Mouse (Mus musculus) erythroid progenitor cell, adult 5-6 weeks (primary cell): ENCODE measurements around the gene Pdzd2. TPM values are rescaled to one million over a fixed set of nuclear protein-coding genes. Genes with fewer than 3 reads are reported as not detected.

Experiments used
- ATAC-seq: replicated peaks from 2 replicates; pipeline ENCODE4 v1.8.0; 2016; ENCODE audit warnings: moderate number of reproducible peaks, mild to moderate bottlenecking, moderate TSS enrichment, inconsistent platforms; ENCODE audit not compliant: poor library complexity, low FRiP score, severe bottlenecking
- total RNA-seq, 2 experiments: library from RNA; stranded (forward) in 1 of 2; stranded (reverse) in 1 of 2; fragments of 150-400 nt in 1 of 2; fragments of 186-747, 209-891 nt in 1 of 2; gene quantifications; 2 replicates each; pipeline versions ENCODE4 v1.2.3 to v1.2.4; 2015 to 2017; ENCODE audit warnings: low replicate concordance in 2 of 2

Gene Pdzd2
- total RNA-seq, 2 experiments from 2014 or later: 0.08 TPM; not detected in 1

- no peak for ATAC-seq
Measured at GRCm38 (mm10) chr15:12679996-12680395, 59.7 kb downstream of the Pdzd2 start.

DNA sequence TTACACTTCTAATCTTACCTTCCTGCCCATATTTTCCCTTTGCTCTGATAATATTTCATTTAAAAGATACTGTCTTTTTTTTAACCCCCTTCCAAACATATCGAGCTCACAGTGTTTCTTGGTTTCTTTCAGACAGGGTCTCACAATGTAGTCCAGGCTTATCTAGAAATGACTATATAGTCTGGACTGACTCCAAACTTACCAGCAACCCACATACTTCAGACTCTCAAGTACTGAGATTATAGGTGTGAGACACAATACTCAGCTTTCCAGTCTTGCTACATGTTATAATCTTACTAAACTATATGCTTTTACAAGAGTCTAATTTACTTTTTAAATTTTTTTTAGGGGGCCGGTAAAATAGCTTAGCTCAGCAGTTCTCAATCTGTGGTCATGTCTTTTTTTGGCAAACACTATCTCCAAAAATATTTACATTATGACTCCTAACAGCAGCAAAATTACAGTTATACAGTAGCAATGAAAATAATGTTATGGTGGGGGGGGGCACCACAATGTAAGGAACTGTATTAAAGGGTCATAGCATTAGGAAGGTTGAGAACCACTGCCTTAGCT is 61.1 kb downstream of the Pdzd2 start:
- ATAC-seq: no peak

DNA sequence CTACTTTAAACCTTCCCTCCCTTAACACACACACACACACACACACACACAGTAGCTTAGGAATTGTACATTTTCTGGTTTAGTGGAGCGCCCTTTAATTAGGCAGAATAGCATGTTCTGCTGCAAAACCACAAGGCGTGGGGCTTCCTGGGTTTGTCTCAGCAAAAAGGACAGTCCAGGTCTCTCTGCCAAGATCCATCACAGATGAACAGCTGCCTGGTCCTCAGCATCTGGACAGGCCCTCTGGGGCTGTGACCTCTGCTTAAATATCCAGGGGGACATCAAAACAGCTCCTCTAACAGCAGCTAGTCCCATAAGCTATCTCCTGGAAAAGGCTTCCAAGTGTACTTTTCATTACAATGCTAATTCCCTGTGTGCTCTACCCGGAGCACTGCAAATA is 64.4 kb downstream of the Pdzd2 start:
- no peak for ATAC-seq

- ATAC-seq: no peak
Measured at GRCm38 (mm10) chr15:12674026-12674425, 65.7 kb downstream of the Pdzd2 start.

GRCm38 (mm10) chr15:12667760-12668520 is 71.8 kb downstream of the Pdzd2 start:
- ATAC-seq: no peak

GRCm38 (mm10) chr15:12665946-12666345 is 73.8 kb downstream of the Pdzd2 start:
- no peak for ATAC-seq

DNA sequence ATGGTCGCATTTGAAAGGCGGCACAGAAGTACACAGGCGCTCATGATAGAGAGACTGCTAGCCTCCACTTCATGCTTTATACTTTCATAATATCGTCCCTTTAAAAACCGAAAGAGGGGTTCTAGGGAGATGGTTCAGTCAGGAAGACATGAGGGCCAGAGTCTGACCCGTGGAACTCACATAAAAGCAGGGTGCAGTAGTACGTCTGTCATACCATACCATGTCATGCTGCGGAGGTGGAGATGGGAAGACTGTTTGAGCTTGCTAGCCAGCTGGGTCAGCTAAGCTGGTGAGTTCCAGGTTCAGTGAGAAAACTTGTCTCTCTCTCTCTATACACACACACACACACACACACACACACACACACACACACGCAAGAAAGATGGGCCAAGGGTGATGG is 76.4 kb downstream of the Pdzd2 start:
- ATAC-seq: no peak

DNA sequence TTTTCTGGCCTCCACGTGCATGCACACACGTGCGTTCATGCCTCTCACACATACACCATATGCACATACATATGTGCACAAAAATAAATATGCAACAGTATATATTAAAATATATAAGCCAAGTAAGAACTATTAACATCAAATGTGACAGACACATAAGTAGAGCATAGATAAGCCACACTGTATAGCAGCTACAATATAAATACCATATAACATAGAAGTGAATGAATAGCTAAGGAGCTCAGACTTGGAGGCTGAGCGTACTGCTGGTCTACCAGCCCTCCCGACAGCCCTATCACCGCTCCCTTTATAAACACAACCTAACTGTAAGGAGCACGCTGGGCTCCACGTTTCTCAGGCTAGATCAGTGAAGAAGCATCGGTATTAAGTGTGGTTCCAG is 79.4 kb downstream of the Pdzd2 start:
- no peak for ATAC-seq

GRCm38 (mm10) chr15:12655959-12656662 is 83.6 kb downstream of the Pdzd2 start:
- no peak for ATAC-seq

DNA sequence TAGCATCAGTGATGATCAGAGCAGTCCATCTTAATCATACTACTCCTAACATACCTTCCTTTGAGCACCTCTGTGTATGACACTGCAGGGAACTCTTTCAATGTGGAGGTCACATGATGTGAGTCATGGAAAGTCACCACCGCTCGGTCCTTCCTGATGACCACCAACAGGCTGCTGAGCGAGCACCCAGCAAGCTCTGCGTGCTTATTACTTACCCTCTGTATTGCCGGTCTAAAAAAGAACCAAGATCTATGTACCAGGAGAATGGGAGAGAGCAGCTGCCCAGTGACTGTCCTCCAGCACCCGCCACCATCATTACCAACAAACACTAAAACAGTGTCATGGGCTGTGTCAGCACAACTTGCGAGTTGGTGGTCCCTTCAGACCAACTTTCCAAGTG is 84.4 kb downstream of the Pdzd2 start:
- ATAC-seq: no peak

DNA sequence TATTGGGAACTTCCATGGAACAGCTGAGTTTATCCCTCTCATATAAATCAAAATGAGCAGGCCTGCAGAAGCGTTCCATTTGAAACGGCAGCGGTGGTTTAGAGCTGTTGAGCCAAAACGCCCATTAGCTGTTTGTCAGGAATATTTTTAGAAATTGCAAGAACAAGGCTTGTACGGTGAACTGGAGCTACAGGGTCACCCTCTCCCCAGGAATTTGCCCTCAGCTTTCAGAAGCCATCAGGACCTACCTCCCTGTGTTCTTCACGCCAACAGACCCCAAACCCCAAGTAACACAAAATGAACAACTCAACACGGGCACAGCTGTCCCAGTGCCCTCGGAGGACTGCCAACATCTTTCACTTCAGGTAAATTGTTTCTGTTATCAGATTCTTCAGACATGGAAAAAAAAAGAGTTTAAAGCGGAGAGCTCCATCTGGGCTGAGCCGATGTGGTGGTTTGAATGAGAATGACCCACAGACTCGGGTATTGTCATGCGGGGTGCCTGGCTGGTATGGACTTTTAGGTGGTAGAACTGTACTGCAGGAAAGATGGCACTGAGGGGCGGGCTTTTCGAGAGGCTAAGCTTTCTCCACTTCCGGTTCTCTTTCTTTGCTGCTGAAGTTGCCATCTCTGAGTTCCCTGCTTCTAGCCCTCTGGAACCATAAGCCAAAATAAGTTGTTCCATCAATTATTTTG is 87.2 kb downstream of the Pdzd2 start:
- no peak for ATAC-seq

GRCm38 (mm10) chr15:12650236-12650635 is 89.5 kb downstream of the Pdzd2 start:
- no peak for ATAC-seq

- ATAC-seq: no peak
Measured at GRCm38 (mm10) chr15:12649674-12650073, 90.0 kb downstream of the Pdzd2 start.

- ATAC-seq: no peak
Measured at GRCm38 (mm10) chr15:12649131-12649530, 90.6 kb downstream of the Pdzd2 start.

DNA sequence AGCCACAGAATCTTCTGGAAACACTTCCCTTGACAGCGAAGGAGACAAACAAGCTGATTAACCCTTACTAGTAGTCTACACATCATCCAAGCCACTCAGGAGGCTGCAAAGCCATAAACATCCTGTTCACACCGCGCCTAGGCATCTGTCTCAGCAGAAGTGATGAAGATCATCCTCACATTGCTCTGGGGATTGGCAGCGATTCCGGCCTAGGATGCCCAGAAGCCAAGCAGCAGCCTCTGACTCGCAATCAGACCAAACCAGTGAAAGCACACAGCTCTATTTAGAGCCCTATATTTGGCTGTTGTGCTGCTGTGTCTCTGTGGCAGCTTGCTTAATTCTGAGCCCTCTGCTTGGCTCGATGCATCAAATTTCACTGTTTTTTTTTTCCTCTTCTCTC is 99.0 kb downstream of the Pdzd2 start:
- ATAC-seq: no peak

GRCm38 (mm10) chr15:12639776-12640175 is 99.9 kb downstream of the Pdzd2 start:
- no peak for ATAC-seq

DNA sequence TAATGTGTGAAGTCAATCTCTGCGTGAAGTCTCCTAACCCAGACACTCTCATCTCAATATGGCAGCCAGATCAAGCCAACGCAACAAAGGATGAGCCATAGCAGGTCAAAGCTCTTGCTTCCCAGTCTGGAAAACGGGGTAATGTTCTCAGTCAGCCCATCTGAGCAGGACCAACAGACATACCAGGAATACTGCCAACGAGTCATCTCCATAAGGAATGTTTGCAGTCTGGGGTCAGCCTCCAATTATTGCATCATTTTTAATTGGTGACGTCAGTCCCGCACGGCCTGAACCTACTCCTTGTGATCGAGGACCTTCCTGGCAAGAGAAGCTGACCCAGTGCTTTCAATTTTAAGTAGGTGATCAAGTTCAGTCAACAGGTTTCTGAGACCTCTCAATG is 100.5 kb downstream of the Pdzd2 start:
- ATAC-seq: no peak

- ATAC-seq: no peak
Measured at GRCm38 (mm10) chr15:12638370-12639030, 101.2 kb downstream of the Pdzd2 start.

- ATAC-seq: no peak
Measured at GRCm38 (mm10) chr15:12637511-12637910, 102.2 kb downstream of the Pdzd2 start.

- ATAC-seq: no peak
Measured at GRCm38 (mm10) chr15:12636386-12636785, 103.3 kb downstream of the Pdzd2 start.
